Mouse (Mus musculus): Measurements from ENCODE around the gene Tgfbr1. TPM values are rescaled to one million over a fixed set of nuclear protein-coding genes. Genes with fewer than 3 reads are reported as not detected.

Gene Tgfbr1
- polyA plus RNA-seq, 1 experiment from 2014 or later, result 24.3 TPM

DNA sequence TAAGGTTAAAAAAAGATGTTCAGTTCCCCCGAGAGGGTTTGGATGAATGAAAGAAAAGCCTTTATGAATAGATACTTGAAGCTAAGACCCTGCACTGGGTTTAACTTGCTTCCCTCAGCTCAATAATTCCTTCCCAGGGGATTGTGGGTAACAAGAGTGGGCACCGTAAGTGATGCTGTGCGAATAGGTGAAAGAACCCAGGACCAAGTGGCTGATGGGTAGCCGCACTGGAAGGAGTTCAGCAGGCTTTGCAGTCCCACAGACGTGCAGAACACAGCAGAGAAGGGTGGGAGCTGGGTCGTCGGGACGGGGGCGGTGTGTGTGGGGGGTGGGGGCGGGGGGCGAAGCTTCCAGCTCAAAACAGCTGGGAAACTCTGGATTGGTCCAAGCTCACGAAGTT, 82.1 kb downstream of the Tgfbr1 start:
- WGBS, result 66% methylated on average over 12 of the region's 12 CpGs
- H3K4me1 ChIP-seq (replicated peaks; ENCODE audit: control insufficient read depth, insufficient read depth, low read length), result no peaks in the 10 kb centered on the region; the same call in 1 of the 2 replicates
- ATAC-seq (replicated peaks; ENCODE audit: low FRiP score) (no peak), DNase-seq (ENCODE audit: low spot score) (no peak)
- H3K27me3 ChIP-seq (replicated peaks; ENCODE audit: control insufficient read depth, insufficient read depth, low read length), result peaks cover 4% of the 10 kb centered on the region; the same call in 1 of the 2 replicates
- H3K4me3 ChIP-seq (ENCODE audit: low read depth, low read length), result no peak overlapping the region
- H3K4me2 ChIP-seq, result no peak overlapping the region
- no peaks in the 10 kb centered on the region for H3K9me3 ChIP-seq (ENCODE audit: control insufficient read depth, low read length)
- no peak overlapping the region for H3K27ac ChIP-seq (ENCODE audit: low read depth, low read length)
- H3K36me3 ChIP-seq (ENCODE audit: control insufficient read depth, insufficient read depth, low read length), result no peaks in the 10 kb centered on the region
- no peak overlapping the region for H3K9ac ChIP-seq (ENCODE audit: low read depth, low read length)

DNA sequence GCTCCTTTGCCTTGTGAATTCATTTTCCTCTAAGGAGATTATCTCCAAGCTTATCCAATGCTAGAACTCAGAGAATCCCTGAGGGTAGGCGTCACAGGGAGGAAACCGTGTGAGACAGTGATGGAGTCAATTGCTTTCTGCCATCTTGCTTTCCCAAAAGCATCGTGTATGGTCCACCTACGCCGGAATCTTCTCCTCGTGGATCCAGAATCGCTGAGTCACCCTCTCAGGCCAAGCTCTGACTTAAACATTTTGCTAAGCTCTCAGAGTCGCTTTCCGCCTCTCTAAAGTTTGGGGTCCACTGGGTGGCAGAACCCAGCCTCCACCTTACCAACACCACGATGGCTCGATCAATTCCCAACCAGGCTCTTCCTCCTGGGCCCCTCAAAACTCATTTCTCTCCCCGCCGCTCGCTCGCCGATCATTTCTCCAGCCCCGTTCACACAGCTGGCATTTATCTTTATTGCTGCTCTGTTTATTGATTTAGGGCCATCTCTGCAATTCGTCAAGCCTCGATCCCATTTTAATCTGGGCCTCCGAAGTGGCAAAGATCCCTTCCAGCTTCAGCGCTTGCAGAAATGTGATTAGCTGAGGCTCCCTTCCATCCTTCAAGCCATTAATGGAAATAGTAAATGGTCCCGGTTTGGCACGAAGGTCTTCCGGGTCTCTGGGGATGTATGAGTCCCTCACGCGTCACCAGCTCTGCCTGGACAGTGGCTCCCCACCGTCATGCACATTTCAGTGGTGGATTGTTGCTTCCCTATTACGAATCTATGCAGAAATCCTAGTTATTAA, 82.7 kb downstream of the Tgfbr1 start:
- Histone ChIP-seq H3K27ac (ENCODE audit: low read depth, low read length) (no peak overlapping the region), H3K4me2 (no peak overlapping the region), H3K4me3 (ENCODE audit: low read depth, low read length) (no peak overlapping the region), H3K4me1 (replicated peaks; ENCODE audit: control insufficient read depth, insufficient read depth, low read length) (no peaks in the 10 kb centered on the region; the same call in 1 of the 2 replicates), H3K9me3 (ENCODE audit: control insufficient read depth, low read length) (no peaks in the 10 kb centered on the region), H3K27me3 (replicated peaks; ENCODE audit: control insufficient read depth, insufficient read depth, low read length) (peaks cover 4% of the 10 kb centered on the region; the same call in 1 of the 2 replicates), H3K36me3 (ENCODE audit: control insufficient read depth, insufficient read depth, low read length) (no peaks in the 10 kb centered on the region), H3K9ac (ENCODE audit: low read depth, low read length) (no peak overlapping the region)
- no peak for ATAC-seq (replicated peaks; ENCODE audit: low FRiP score)
- no peak for DNase-seq (ENCODE audit: low spot score)
- WGBS, result 55% methylated on average over 28 of the region's 28 CpGs

DNA sequence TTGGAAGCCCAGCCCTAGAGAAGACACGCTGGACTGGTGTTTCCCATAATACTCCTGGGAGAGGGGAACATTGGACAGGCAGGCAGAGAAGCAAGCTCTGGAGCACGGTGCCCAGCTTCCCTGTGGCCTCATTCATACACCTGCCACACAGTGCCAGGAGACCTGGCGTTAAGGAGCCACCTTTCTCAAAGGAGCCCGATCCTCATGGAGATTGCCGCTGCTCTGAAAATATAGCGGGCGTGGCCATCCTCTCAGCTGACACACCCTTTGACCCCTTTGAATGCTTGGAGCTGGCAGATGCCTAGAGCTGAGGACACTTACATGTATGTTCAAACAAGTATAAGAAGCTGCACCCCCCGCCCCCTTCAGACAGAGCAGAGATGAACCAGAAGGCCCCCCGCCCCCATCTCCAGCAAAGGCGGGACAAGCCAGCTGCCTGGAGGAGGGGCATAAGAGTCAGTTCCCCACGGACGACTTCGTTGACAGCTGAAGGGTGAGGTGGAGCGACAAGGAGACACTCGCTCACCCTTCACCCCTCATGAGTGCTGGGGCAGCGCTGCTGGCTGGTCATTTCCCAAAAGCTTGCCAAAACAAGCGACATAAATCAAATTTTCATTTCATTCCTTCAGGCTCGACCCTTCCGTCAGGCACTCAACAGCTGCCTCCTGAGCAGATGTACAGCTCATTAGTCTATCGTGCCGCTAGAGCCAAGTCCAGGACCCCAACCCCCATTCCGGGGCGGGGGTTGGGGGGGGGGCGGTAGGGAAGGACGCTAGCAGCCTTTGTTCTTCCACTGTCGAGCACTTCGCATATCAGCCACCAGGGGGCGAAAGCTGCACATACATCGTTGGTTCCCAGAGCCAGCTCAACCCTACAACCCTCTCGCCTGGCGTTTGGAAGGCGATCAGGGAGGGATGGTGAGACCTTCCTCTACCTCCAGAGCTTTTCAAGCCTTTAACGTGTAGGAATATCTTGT, 84.6 kb downstream of the Tgfbr1 start:
- no peaks in the 10 kb centered on the region for H3K9me3 ChIP-seq (ENCODE audit: control insufficient read depth, low read length)
- no peaks in the 10 kb centered on the region for H3K36me3 ChIP-seq (ENCODE audit: control insufficient read depth, insufficient read depth, low read length)
- no peak overlapping the region for H3K27ac ChIP-seq (ENCODE audit: low read depth, low read length)
- WGBS, result 4% methylated on average over 33 of the region's 33 CpGs
- H3K4me1 ChIP-seq (replicated peaks; ENCODE audit: control insufficient read depth, insufficient read depth, low read length), result no peaks in the 10 kb centered on the region; the same call in 1 of the 2 replicates
- H3K9ac ChIP-seq (ENCODE audit: low read depth, low read length), result peak overlapping the region; percentile 11; the same call in 1 of the 2 replicates
- DNase-seq (ENCODE audit: low spot score) (peak; percentile 80), ATAC-seq (replicated peaks; ENCODE audit: low FRiP score) (peak; percentile 66)
- H3K4me2 ChIP-seq, result peak overlapping the region; percentile 78
- H3K4me3 ChIP-seq (ENCODE audit: low read depth, low read length), result peak overlapping the region; percentile 44
- H3K27me3 ChIP-seq (replicated peaks; ENCODE audit: control insufficient read depth, insufficient read depth, low read length), result peaks cover 4% of the 10 kb centered on the region; the same call in 1 of the 2 replicates

DNA sequence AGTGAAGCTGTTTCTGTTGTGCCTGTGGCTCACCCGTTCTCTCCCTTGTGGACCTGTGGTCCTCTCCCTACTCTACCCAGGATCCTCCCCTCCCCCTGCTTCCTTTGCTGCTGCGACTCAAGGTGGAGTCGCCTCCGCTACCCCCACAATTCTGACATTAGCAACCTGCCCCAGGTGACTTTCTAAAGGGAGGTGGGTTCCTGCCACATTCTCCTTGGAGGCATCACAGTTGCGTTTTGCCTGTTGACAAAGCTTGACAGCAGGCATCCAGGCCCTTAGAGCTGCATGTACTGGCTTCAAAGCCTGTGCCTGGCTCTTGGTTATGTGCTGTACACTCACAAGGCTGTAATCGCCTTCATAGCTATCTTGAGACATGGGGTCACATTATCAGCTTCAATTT, 85.9 kb downstream of the Tgfbr1 start:
- WGBS, result 68% methylated on average over 6 of the region's 6 CpGs
- no peak for ATAC-seq (replicated peaks; ENCODE audit: low FRiP score)
- no peaks in the 10 kb centered on the region for H3K9me3 ChIP-seq (ENCODE audit: control insufficient read depth, low read length)

DNA sequence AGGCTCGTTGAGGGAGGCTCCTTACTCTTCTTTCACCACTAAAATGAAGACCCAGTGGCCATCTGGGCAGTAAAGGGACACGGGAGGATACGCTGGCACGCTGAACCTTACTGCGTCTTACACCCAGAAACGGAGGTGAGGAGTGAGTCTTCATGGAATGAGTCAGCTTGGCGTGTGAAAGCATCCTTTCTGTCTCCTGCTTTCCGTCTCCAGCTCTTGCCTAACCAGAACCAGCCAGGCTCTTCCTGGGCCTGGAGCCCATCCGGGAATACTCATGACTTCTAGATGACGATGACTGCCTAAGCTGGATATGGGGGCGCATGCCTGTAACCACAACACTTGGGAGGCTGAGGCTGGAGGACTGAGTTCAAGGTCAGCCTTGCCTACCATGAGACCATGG, 87.9 kb downstream of the Tgfbr1 start:
- Histone ChIP-seq H3K36me3 (ENCODE audit: control insufficient read depth, insufficient read depth, low read length) (no peaks in the 10 kb centered on the region), H3K4me3 (ENCODE audit: low read depth, low read length) (no peak overlapping the region), H3K9ac (ENCODE audit: low read depth, low read length) (no peak overlapping the region), H3K4me1 (replicated peaks; ENCODE audit: control insufficient read depth, insufficient read depth, low read length) (no peaks in the 10 kb centered on the region; the same call in 1 of the 2 replicates), H3K27me3 (replicated peaks; ENCODE audit: control insufficient read depth, insufficient read depth, low read length) (peaks cover 4% of the 10 kb centered on the region; the same call in 1 of the 2 replicates), H3K9me3 (ENCODE audit: control insufficient read depth, low read length) (no peaks in the 10 kb centered on the region), H3K27ac (ENCODE audit: low read depth, low read length) (no peak overlapping the region), H3K4me2 (no peak overlapping the region)
- WGBS, result 90% methylated on average over 11 of the region's 11 CpGs
- no peak for DNase-seq (ENCODE audit: low spot score)
- no peak for ATAC-seq (replicated peaks; ENCODE audit: low FRiP score)

More for the DNA sequence above, 85.9 kb downstream of the Tgfbr1 start:
- no peak for DNase-seq (ENCODE audit: low spot score)
- Histone ChIP-seq H3K9ac (ENCODE audit: low read depth, low read length) (no peak overlapping the region), H3K27me3 (replicated peaks; ENCODE audit: control insufficient read depth, insufficient read depth, low read length) (peaks cover 4% of the 10 kb centered on the region; the same call in 1 of the 2 replicates), H3K4me2 (no peak overlapping the region), H3K36me3 (ENCODE audit: control insufficient read depth, insufficient read depth, low read length) (no peaks in the 10 kb centered on the region), H3K4me3 (ENCODE audit: low read depth, low read length) (no peak overlapping the region), H3K27ac (ENCODE audit: low read depth, low read length) (no peak overlapping the region), H3K4me1 (replicated peaks; ENCODE audit: control insufficient read depth, insufficient read depth, low read length) (no peaks in the 10 kb centered on the region; the same call in 1 of the 2 replicates)

DNA sequence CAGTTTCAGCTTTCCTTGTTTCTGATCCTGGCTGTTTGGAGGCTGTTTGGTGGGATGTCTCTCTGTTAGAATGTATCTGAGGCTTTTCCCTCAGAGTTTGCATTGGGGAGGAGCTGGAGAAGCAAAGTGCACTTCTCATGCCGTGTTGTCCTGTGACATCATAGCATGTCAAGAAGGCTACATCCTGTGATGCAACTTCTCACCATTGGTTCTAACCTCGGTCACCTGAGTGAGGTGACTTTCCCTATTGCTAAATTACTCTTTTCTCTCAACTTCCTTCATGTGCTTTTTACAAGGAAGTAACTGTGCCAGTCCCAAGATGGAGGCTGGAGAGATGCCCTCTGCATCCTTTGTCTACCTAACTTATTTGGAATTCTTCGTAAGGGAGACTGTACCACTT, 95.5 kb downstream of the Tgfbr1 start:
- Histone ChIP-seq H3K4me1 (replicated peaks; ENCODE audit: control insufficient read depth, insufficient read depth, low read length) (no peaks in the 10 kb centered on the region), H3K9me3 (ENCODE audit: control insufficient read depth, low read length) (no peaks in the 10 kb centered on the region), H3K4me2 (no peak overlapping the region), H3K4me3 (ENCODE audit: low read depth, low read length) (no peak overlapping the region), H3K27me3 (replicated peaks; ENCODE audit: control insufficient read depth, insufficient read depth, low read length) (no peaks in the 10 kb centered on the region), H3K27ac (ENCODE audit: low read depth, low read length) (no peak overlapping the region), H3K9ac (ENCODE audit: low read depth, low read length) (no peak overlapping the region), H3K36me3 (ENCODE audit: control insufficient read depth, insufficient read depth, low read length) (no peaks in the 10 kb centered on the region)
- 84% methylated on average over 3 of the region's 3 CpGs for WGBS
- ATAC-seq (replicated peaks; ENCODE audit: low FRiP score) (no peak), DNase-seq (ENCODE audit: low spot score) (peak; percentile 20)

DNA sequence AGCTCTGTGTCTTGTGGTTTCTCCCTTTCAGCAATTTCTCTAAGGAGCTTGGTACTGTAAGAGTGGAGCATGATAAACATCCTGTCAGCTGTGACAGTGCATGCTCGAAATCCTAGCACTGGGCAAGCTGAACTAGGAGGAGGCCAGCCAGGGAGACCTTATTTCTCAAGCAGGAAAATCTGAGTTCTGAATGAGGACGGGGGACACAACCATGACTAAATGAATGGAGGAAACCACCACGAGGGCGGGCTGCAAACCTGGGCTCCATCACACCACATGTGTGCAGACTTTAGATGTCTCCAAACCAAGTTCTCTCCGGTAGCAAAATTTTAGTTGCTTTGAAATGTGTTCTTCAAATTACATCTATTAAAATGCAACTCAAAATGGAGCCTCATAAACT, 96.1 kb downstream of the Tgfbr1 start:
- 45% methylated on average over 5 of the region's 5 CpGs for WGBS
- Histone ChIP-seq H3K9me3 (ENCODE audit: control insufficient read depth, low read length) (no peaks in the 10 kb centered on the region), H3K4me2 (no peak overlapping the region), H3K27ac (ENCODE audit: low read depth, low read length) (no peak overlapping the region), H3K36me3 (ENCODE audit: control insufficient read depth, insufficient read depth, low read length) (no peaks in the 10 kb centered on the region), H3K27me3 (replicated peaks; ENCODE audit: control insufficient read depth, insufficient read depth, low read length) (no peaks in the 10 kb centered on the region), H3K9ac (ENCODE audit: low read depth, low read length) (no peak overlapping the region), H3K4me1 (replicated peaks; ENCODE audit: control insufficient read depth, insufficient read depth, low read length) (no peaks in the 10 kb centered on the region), H3K4me3 (ENCODE audit: low read depth, low read length) (no peak overlapping the region)
- ATAC-seq (replicated peaks; ENCODE audit: low FRiP score) (no peak), DNase-seq (ENCODE audit: low spot score) (peak; percentile 11)

DNA sequence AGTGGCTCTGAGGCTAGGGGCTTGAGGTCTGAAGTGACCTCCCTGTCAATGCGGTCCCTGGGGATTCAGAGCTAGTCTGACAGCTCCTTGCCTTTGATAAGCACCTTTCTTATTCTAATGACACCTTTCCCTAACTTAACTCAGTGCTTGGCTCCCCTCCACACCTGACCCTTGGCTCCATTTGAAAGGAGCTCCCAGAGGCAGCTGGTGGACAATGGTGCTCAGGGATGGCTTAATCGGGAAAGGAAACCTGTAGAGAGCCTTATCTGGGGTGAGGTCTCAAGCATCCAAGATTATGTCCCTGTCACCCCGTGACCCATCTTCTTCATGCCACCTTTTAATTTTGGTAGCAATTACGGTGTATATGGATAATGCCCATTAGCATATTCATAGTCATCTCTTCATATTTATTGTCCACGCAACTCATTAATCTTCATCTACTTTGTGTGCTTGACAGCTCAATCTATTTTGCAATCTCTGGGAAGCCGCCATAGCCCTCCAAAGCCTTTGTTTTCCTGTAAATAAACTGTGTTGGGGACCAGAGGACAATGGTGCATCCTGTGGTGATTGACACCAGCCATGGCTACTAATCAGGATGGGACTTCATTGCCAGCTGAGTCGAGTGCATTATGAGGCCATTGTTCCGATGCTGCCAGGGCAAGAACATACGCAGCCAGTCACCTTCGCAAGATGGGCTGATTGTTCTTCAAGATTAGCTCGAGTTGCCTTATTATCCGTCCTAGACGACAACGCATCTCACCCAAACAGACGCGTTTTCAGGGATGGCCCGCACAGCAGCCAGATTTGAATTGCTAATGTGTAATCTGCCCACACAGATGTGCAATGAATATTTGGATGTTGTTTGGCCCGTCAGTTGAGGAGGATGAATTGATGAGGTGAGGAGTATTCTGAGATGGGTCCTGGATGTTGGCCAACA, 96.8 kb downstream of the Tgfbr1 start:
- H3K27me3 ChIP-seq (replicated peaks; ENCODE audit: control insufficient read depth, insufficient read depth, low read length), result no peaks in the 10 kb centered on the region
- no peak overlapping the region for H3K4me2 ChIP-seq
- ATAC-seq (replicated peaks; ENCODE audit: low FRiP score) (no peak), DNase-seq (ENCODE audit: low spot score) (peak; percentile 20)
- H3K4me3 ChIP-seq (ENCODE audit: low read depth, low read length), result no peak overlapping the region
- no peak overlapping the region for H3K27ac ChIP-seq (ENCODE audit: low read depth, low read length)
- no peaks in the 10 kb centered on the region for H3K9me3 ChIP-seq (ENCODE audit: control insufficient read depth, low read length)
- WGBS, result 34% methylated on average over 18 of the region's 18 CpGs
- no peaks in the 10 kb centered on the region for H3K36me3 ChIP-seq (ENCODE audit: control insufficient read depth, insufficient read depth, low read length)
- H3K9ac ChIP-seq (ENCODE audit: low read depth, low read length), result no peak overlapping the region
- H3K4me1 ChIP-seq (replicated peaks; ENCODE audit: control insufficient read depth, insufficient read depth, low read length), result no peaks in the 10 kb centered on the region
